10 mouse cellular contexts compared by ENCODE assay signal in genomic region chr1:96871528-96872360, GRCm38 (mm10). TPM values are rescaled to one million over a fixed set of nuclear protein-coding genes. Genes with fewer than 3 reads are reported as not detected.
DNase-seq lines count a peak whose midpoint lies in the region; ATAC-seq and TF ChIP-seq lines count a peak whose summit lies in the region.
"Had no signal": no experiment of that assay in that cellular context is flagged by ENCODE, and none has a peak within 500 bp of the region (broad histone marks: within the 10 kb centered on the region; RNA-seq: fewer than 3 reads in every experiment).

Gene Slco4c1 (minus strand): TSS chr1:96872171.

- no peaks in the 10 kb centered on the region for H3K79me2 ChIP-seq in heart, adult 2 months (replicated peaks; ENCODE audit: control insufficient read depth, insufficient read depth, low read length)

- 3% methylated on average over 40 of the region's 40 CpGs for WGBS in heart, adult 2 months
- WGBS in limb, embryonic 13.5 days: 2% methylated on average over 40 of the region's 40 CpGs
- 1% methylated on average over 40 of the region's 40 CpGs for WGBS in midbrain, embryonic 12.5 days
- 2% methylated on average over 40 of the region's 40 CpGs for WGBS in stomach, postnatal 0 days

- peak in 1 of 2 experiments; percentile 9 for DNase-seq in heart, adult 2 months
- no peak for DNase-seq in heart, postnatal 25 days (ENCODE audit: low spot score)
- DNase-seq in cerebellum, adult 8-10 months: peak; percentile 15
- DNase-seq in kidney, adult 9 months: peak; percentile 64
- DNase-seq in stomach, postnatal 0 days (ENCODE audit: low spot score): peak; percentile 85

- H3K36me3 ChIP-seq in heart, adult 2 months (ENCODE audit: control insufficient read depth, insufficient read depth, low read length): no peaks in the 10 kb centered on the region
- H3K36me3 ChIP-seq in limb, embryonic 13.5 days: no peaks in the 10 kb centered on the region
- no peaks in the 10 kb centered on the region for H3K36me3 ChIP-seq in midbrain, embryonic 12.5 days
- H3K36me3 ChIP-seq in stomach, postnatal 0 days (ENCODE audit: control insufficient read depth, insufficient read depth, low read length): no peaks in the 10 kb centered on the region

- H3K4me2 ChIP-seq in limb, embryonic 13.5 days (replicated peaks): peak within 1 kb of the TSS; percentile 88
- peak within 1 kb of the TSS; percentile 91 for H3K4me2 ChIP-seq in midbrain, embryonic 12.5 days (replicated peaks)
- peak within 1 kb of the TSS; percentile 77 for H3K4me2 ChIP-seq in stomach, postnatal 0 days (replicated peaks; ENCODE audit: low read depth)

- H3K9ac ChIP-seq in heart, adult 2 months (ENCODE audit: low read depth, low read length): no peak within 1 kb of the TSS
- peak within 1 kb of the TSS; percentile 50; the same call in 1 of the 2 replicates for H3K9ac ChIP-seq in limb, embryonic 13.5 days
- peak within 1 kb of the TSS; percentile 51 for H3K9ac ChIP-seq in midbrain, embryonic 12.5 days (replicated peaks)
- peak within 1 kb of the TSS; percentile 48 for H3K9ac ChIP-seq in stomach, postnatal 0 days (ENCODE audit: low read length)

- TF ChIP-seq POLR2A in heart, adult 2 months (IDR thresholded peaks at IDR 0.05; ENCODE audit: insufficient read depth, low read depth, low read length): no peak

- no peak for TF ChIP-seq CTCF in heart, adult 2 months (IDR thresholded peaks at IDR 0.05)
- no peak for TF ChIP-seq CTCF in stomach, postnatal 0 days (IDR thresholded peaks at IDR 0.05; ENCODE audit: low read depth)

- H3K4me3 ChIP-seq in heart, adult 2 months: 0 out of 2 replicates have a peak within 1 kb of the TSS, but pooled peaks have one; percentile 6
- peak within 1 kb of the TSS; percentile 51 for H3K4me3 ChIP-seq in limb, embryonic 13.5 days
- peak within 1 kb of the TSS; percentile 56 for H3K4me3 ChIP-seq in midbrain, embryonic 12.5 days
- peak within 1 kb of the TSS; percentile 48 for H3K4me3 ChIP-seq in stomach, postnatal 0 days (ENCODE audit: low read depth, low read length)
- H3K4me3 ChIP-seq: myocyte had no signal

- H3K4me1 ChIP-seq in heart, adult 2 months (ENCODE audit: control insufficient read depth, insufficient read depth, low read length): no peaks in the 10 kb centered on the region
- peaks cover 11% of the 10 kb centered on the region for H3K4me1 ChIP-seq in limb, embryonic 13.5 days
- H3K4me1 ChIP-seq in midbrain, embryonic 12.5 days: peaks cover 7% of the 10 kb centered on the region
- no peaks in the 10 kb centered on the region; the same call in 1 of the 2 replicates for H3K4me1 ChIP-seq in stomach, postnatal 0 days (replicated peaks; ENCODE audit: control insufficient read depth, insufficient read depth)

- H3K9me3 ChIP-seq in limb, embryonic 13.5 days: no peaks in the 10 kb centered on the region
- H3K9me3 ChIP-seq in midbrain, embryonic 12.5 days: no peaks in the 10 kb centered on the region
- no peaks in the 10 kb centered on the region for H3K9me3 ChIP-seq in stomach, postnatal 0 days (ENCODE audit: control insufficient read depth, low read length)

- no peak for TF ChIP-seq EP300 in heart, adult 2 months (IDR thresholded peaks at IDR 0.05; ENCODE audit: insufficient read depth, low read depth, low read length)
- no peak for TF ChIP-seq EP300 in stomach, postnatal 0 days (optimal IDR thresholded peaks at IDR 0.05)

- intact Hi-C loops in heart, adult 2 months (cut with DNase I): no loop called here
- intact Hi-C loops in heart, postnatal 25 days (cut with DNase I): no loop called here

- no peak within 1 kb of the TSS for H3K27ac ChIP-seq in heart, adult 2 months
- H3K27ac ChIP-seq in limb, embryonic 13.5 days: no peak within 1 kb of the TSS
- H3K27ac ChIP-seq in midbrain, embryonic 12.5 days (replicated peaks): no peak within 1 kb of the TSS
- H3K27ac ChIP-seq in stomach, postnatal 0 days (replicated peaks): no peak within 1 kb of the TSS

- peaks cover 3% of the 10 kb centered on the region; the same call in 1 of the 2 replicates for H3K27me3 ChIP-seq in heart, adult 2 months (ENCODE audit: control insufficient read depth, insufficient read depth, low read length)
- H3K27me3 ChIP-seq in limb, embryonic 13.5 days: peaks cover 30% of the 10 kb centered on the region
- H3K27me3 ChIP-seq in midbrain, embryonic 12.5 days: peaks cover 10% of the 10 kb centered on the region; the same call in 1 of the 2 replicates
- H3K27me3 ChIP-seq in stomach, postnatal 0 days (ENCODE audit: control insufficient read depth, insufficient read depth, low read length): no peaks in the 10 kb centered on the region
- H3K27me3 ChIP-seq: CH12.LX had no signal

- peak; percentile 94 for ATAC-seq in frontal cortex, adult (ENCODE audit: low TSS enrichment)
- ATAC-seq in limb, embryonic 13.5 days (ENCODE audit: low FRiP score, low read depth): peak; percentile 57
- peak; percentile 82 for ATAC-seq in midbrain, embryonic 12.5 days (ENCODE audit: low FRiP score, low read depth)
- ATAC-seq in stomach, postnatal 0 days (ENCODE audit: low FRiP score, low TSS enrichment): peak; percentile 96

RNA-seq across cellular contexts. Expression of gene Slco4c1, which starts in this region (rescaled TPM):
- not detected for total RNA-seq in heart, adult 2 months (2021)
- polyA plus RNA-seq in heart, adult 2 months (2012; rRNA removed): 0.20 TPM in 1 of 2 replicates, not detected in the other
- total RNA-seq in heart, postnatal 25 days (2021): not detected
- polyA plus RNA-seq in limb, embryonic 13.5 days (2015; fragmentation: Nextera tagmentation; extraction: Ambion mirVana): not detected in 2 replicates
- 0.10 TPM in 2 replicates for polyA plus RNA-seq in midbrain, embryonic 12.5 days (2016; fragmentation: Nextera tagmentation; extraction: Ambion mirVana)
- 0.04 and 0.05 TPM in 2 replicates for polyA plus RNA-seq in stomach, postnatal 0 days (2015; fragmentation: Nextera tagmentation; extraction: Ambion mirVana)
- total RNA-seq: CH12.LX had no signal
- polyA plus RNA-seq: myocyte had no signal

Comparison
In these comparisons a context has a peak if more than half of its experiments do, and no peak if none do; other contexts are left out.
1. Peak in ATAC-seq, H3K4me3 ChIP-seq, H3K9ac ChIP-seq and H3K4me2 ChIP-seq in limb, embryonic 13.5 days; RNA of the gene not detected or under 1 TPM.
2. Peak in ATAC-seq, H3K4me3 ChIP-seq, H3K9ac ChIP-seq and H3K4me2 ChIP-seq in midbrain, embryonic 12.5 days; RNA of the gene not detected or under 1 TPM.
3. Peak in DNase-seq, ATAC-seq, H3K4me3 ChIP-seq, H3K9ac ChIP-seq and H3K4me2 ChIP-seq in stomach, postnatal 0 days; RNA of the gene not detected or under 1 TPM.
4. H3K4me3 ChIP-seq: peak in every context shown above with its lines; median percentile 56 in midbrain, embryonic 12.5 days; 51 in limb, embryonic 13.5 days; 48 in stomach, postnatal 0 days; 6 in heart, adult 2 months.